Mouse (Mus musculus) thymus, postnatal 4 days (tissue): ENCODE data around the gene Brinp1.

Experiments
- DNase-seq: peaks from one replicate; pipeline ENCODE4 v3.0.0; 2021

Gene Brinp1

GRCm38 (mm10) chr4:68806502-68806901, 147.7 kb downstream of the Brinp1 start:
- no peak for DNase-seq

DNA sequence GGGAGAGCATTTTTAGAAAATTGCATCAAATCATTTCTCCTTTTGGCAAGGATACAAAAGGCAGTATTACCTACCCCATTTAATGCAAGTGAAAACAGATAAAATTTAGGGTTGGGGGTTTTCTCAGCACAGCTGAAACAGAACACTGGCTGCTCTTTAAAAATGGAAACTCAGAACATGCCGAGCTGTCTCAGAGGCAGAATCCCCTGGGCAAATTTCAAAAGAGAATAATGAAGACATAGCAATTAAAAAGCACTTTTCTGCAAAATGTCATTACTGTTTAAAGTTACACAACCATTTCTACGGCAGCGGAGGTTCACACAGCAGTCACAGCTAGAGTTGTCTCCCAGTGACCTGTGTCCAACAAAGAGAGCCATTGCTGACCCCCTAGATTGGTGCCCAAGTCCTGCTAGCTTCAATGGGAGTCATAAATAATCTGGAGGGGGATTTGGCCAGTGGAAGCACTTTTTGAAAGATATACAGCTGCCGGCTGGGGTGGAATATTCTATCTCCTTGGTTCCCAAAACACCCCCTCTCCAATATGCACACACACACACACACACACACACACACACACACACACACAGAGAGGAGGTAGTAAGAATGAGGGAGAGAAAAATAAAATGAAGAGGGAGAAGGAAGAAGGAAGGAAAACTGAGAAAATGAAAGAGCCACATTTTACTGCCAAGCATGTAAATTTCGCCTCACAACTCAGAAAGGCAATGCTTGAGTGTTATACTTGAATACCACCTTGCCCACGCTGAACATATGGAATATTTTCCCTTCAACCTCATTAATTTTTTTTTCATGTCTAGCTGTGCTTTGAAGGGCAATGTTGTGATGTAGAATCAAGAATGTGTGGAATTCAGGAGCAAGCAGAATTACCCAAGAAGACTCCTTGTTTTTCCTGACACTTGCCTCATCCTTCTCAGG, 152.0 kb downstream of the Brinp1 start:
- no peak for DNase-seq

- no peak for DNase-seq
Measured at GRCm38 (mm10) chr4:68790003-68790402, 164.2 kb downstream of the Brinp1 start.

- no peak for DNase-seq
Measured at GRCm38 (mm10) chr4:68788477-68788999, 165.7 kb downstream of the Brinp1 start.

- DNase-seq = no peak
Measured at GRCm38 (mm10) chr4:68787642-68788041, 166.6 kb downstream of the Brinp1 start.

GRCm38 (mm10) chr4:68768256-68768655, 185.9 kb downstream of the Brinp1 start:
- DNase-seq = no peak

- DNase-seq = no peak
Measured at GRCm38 (mm10) chr4:68767393-68767792, 186.8 kb downstream of the Brinp1 start.

GRCm38 (mm10) chr4:68765772-68766573, 188.2 kb downstream of the Brinp1 start:
- no peak for DNase-seq

- no peak for DNase-seq
Measured at GRCm38 (mm10) chr4:68764937-68765336, 189.3 kb downstream of the Brinp1 start.

GRCm38 (mm10) chr4:68720983-68721382, 233.2 kb downstream of the Brinp1 start:
- DNase-seq = no peak
